Mouse (Mus musculus): ENCODE measurements around the gene Scnn1b. TPM values are rescaled to one million over a fixed set of nuclear protein-coding genes. Genes with fewer than 3 reads are reported as not detected.

Scnn1b gene
- total and polyA plus RNA-seq, 3 experiments, result not detected

DNA sequence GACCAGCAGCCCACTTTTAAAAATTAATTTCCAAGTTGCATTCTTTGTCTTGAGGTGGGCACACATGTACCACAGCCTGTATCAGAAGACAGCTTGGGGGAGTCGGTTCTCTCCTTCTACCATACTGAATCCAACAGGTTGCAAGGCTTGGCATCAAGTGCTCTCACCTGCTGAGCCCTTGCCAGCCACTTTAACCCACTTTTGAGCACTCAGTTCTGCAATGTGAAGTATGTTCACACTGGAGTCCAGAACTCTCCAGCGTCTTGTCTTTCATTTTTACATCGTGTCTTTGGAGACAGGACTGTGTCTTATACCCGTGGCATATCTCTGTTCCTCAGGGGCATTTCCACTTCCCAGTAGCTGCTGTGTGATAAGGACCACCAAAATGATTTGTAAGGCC is 15.4 kb downstream of the Scnn1b start:
- H3K36me3 ChIP-seq (ENCODE audit: control insufficient read depth in 1 of 2, insufficient read depth in 2 of 2, low read length in 2 of 2), result no peaks in the 10 kb centered on the region
- H3K27me3 ChIP-seq (ENCODE audit: control insufficient read depth in 1 of 2, insufficient read depth in 2 of 2, low read length in 2 of 2), result no peaks in the 10 kb centered on the region
- no peak for DNase-seq (ENCODE audit: low read depth, low spot score)
- no peak overlapping the region for H3K4me3 ChIP-seq (ENCODE audit: control insufficient read depth in 1 of 2, insufficient read depth in 1 of 2, low read depth in 2 of 2, low read length in 2 of 2)
- TF ChIP-seq RCOR1 (IDR thresholded peaks at IDR 0.05; ENCODE audit: low read depth, low read length) (no peak), POLR2AphosphoS2 (IDR thresholded peaks at IDR 0.05; ENCODE audit: low read length) (no peak), MAZ (IDR thresholded peaks at IDR 0.05; ENCODE audit: low read depth, low read length) (no peak), JUND (IDR thresholded peaks at IDR 0.05; ENCODE audit: low read depth, low read length) (no peak), GATA1 (IDR thresholded peaks at IDR 0.05; ENCODE audit: low read depth, low read length) (no peak), ZKSCAN1 (IDR thresholded peaks at IDR 0.05; ENCODE audit: low read depth, low read length) (no peak), MYB (IDR thresholded peaks at IDR 0.05; ENCODE audit: low read depth, low read length) (no peak), MAX (IDR thresholded peaks at IDR 0.05; ENCODE audit: low read length) (no peak), GABPA (IDR thresholded peaks at IDR 0.05; ENCODE audit: low read depth, low read length) (no peak), E2F4 (IDR thresholded peaks at IDR 0.05; ENCODE audit: borderline replicate concordance, low read depth, low read length) (no peak), CHD1 (IDR thresholded peaks at IDR 0.05; ENCODE audit: low read depth, low read length) (no peak), KAT2A (conservative IDR thresholded peaks at IDR 0.05; ENCODE audit: low read depth, low read length) (no peak)
- H3K9ac ChIP-seq (ENCODE audit: control insufficient read depth, low read depth, low read length, poor library complexity, severe bottlenecking), result no peak overlapping the region
- no peaks in the 10 kb centered on the region for H3K4me1 ChIP-seq (ENCODE audit: control insufficient read depth in 1 of 2, insufficient read depth in 2 of 2, low read length in 2 of 2)
- no peaks in the 10 kb centered on the region for H3K79me2 ChIP-seq (ENCODE audit: control insufficient read depth, insufficient read depth, low read length, poor library complexity)
- H3K27ac ChIP-seq (ENCODE audit: control insufficient read depth, low read depth, low read length), result no peak overlapping the region
- no peaks in the 10 kb centered on the region for H3K9me3 ChIP-seq (replicated peaks; ENCODE audit: insufficient read depth, low read length)

DNA sequence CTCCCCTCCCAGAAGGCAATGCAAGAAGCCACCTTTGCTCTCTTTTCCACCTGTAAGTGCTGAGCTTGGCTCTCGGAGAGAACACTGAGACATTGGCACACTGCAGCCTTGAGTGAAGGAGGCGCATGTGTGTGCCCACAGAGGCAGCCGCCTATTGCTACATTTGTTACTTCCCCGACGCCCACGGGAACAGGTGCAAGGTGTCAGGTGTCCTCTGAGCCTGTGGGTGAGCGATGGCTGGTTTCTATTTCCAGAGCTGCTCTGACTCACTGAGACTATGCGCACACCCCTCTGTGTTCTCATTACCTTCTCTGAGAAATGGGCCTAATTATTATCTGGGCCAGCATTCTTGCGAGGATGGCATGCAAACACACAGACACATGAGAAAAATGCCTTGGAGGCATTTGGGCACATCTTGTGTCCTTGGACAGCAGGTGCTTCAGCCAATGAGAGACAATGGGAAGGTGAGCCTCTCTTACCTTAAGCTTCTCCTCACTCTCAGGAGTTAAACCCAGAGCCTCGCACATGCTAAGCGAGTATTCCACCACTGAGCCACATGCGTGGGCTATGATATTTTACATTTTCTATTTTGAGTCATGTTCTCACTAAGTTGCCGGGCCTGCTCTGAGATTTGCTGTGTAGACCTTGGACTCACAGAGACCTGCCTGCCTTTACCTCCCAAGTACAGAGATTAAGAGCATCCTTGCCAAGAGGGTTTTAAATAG is 26.0 kb downstream of the Scnn1b start:
- DNase-seq (ENCODE audit: low read depth, low spot score), result no peak
- Histone ChIP-seq H3K9me3 (replicated peaks; ENCODE audit: insufficient read depth, low read length) (no peaks in the 10 kb centered on the region), H3K9ac (ENCODE audit: control insufficient read depth, low read depth, low read length, poor library complexity, severe bottlenecking) (no peak overlapping the region), H3K27me3 (ENCODE audit: control insufficient read depth in 1 of 2, insufficient read depth in 2 of 2, low read length in 2 of 2) (no peaks in the 10 kb centered on the region), H3K79me2 (ENCODE audit: control insufficient read depth, insufficient read depth, low read length, poor library complexity) (no peaks in the 10 kb centered on the region), H3K4me3 (ENCODE audit: control insufficient read depth in 1 of 2, insufficient read depth in 1 of 2, low read depth in 2 of 2, low read length in 2 of 2) (no peak overlapping the region), H3K36me3 (ENCODE audit: control insufficient read depth in 1 of 2, insufficient read depth in 2 of 2, low read length in 2 of 2) (no peaks in the 10 kb centered on the region), H3K4me1 (ENCODE audit: control insufficient read depth in 1 of 2, insufficient read depth in 2 of 2, low read length in 2 of 2) (no peaks in the 10 kb centered on the region), H3K27ac (ENCODE audit: control insufficient read depth, low read depth, low read length) (no peak overlapping the region)
- TF ChIP-seq CTCF (IDR thresholded peaks at IDR 0.05 in 2 of 3, conservative IDR thresholded peaks at IDR 0.05 in 1 of 3; ENCODE audit: control insufficient read depth in 1 of 3, insufficient read depth in 1 of 3, low read depth in 2 of 3, low read length in 3 of 3, poor library complexity in 1 of 3, severe bottlenecking in 1 of 3) (no peak), MEF2A (IDR thresholded peaks at IDR 0.05; ENCODE audit: extremely low read depth, insufficient replicate concordance, low read depth, low read length, poor library complexity, severe bottlenecking) (no peak), TCF12 (IDR thresholded peaks at IDR 0.05; ENCODE audit: low read depth, low read length) (no peak), MYB (IDR thresholded peaks at IDR 0.05; ENCODE audit: low read depth, low read length) (no peak), ZC3H11A (IDR thresholded peaks at IDR 0.05; ENCODE audit: low read depth, low read length) (no peak), SMC3 (IDR thresholded peaks at IDR 0.05; ENCODE audit: low read depth, low read length) (no peak), POLR2A (IDR thresholded peaks at IDR 0.05; ENCODE audit: control insufficient read depth in 1 of 2, insufficient read depth in 1 of 2, low read depth in 1 of 2, low read length in 2 of 2, poor library complexity in 1 of 2) (no peak), NRF1 (IDR thresholded peaks at IDR 0.05; ENCODE audit: insufficient read depth, low read depth, low read length, poor library complexity, severe bottlenecking) (no peak), TAL1 (IDR thresholded peaks at IDR 0.05; ENCODE audit: low read length) (no peak), BHLHE40 (IDR thresholded peaks at IDR 0.05; ENCODE audit: borderline replicate concordance, low read depth, low read length) (no peak), POLR2AphosphoS5 (IDR thresholded peaks at IDR 0.05; ENCODE audit: borderline replicate concordance, low read depth, low read length) (no peak), ZMIZ1 (IDR thresholded peaks at IDR 0.05; ENCODE audit: low read depth, low read length) (no peak), TBP (IDR thresholded peaks at IDR 0.05; ENCODE audit: low read depth, low read length) (no peak), SIN3A (IDR thresholded peaks at IDR 0.05; ENCODE audit: low read length) (no peak), USF1 (IDR thresholded peaks at IDR 0.05; ENCODE audit: low read depth, low read length) (no peak), GATA1 (IDR thresholded peaks at IDR 0.05; ENCODE audit: low read depth, low read length) (no peak)
